Mouse (Mus musculus): ENCODE results near the gene Adck2.

DNA sequence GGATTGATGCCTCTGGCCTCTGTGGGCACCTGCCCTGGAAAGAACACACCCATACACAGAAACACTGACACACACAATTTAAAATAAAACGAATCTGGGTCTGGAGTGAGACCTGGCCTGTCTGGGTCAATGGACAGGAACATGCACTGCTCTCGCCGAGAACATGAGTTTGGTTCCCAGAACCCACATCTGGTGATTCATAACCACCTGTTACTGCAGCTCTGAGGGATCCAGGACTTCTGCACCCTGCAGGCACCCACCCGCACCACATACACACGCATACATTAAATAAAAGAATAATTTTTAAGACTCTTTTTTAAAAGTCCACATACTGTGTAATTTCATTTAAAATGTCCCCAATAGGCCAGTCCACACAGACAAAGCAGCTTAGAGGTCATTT is 36.4 kb upstream of the Adck2 start:
- TF ChIP-seq ZKSCAN1 (IDR thresholded peaks at IDR 0.05; ENCODE audit: borderline replicate concordance, low read depth, low read length) (no peak), CTCF (conservative IDR thresholded peaks at IDR 0.05 in 1 of 2, IDR thresholded peaks at IDR 0.05 in 1 of 2; ENCODE audit: low read depth in 2 of 2, low read length in 2 of 2) (no peak), NRF1 (IDR thresholded peaks at IDR 0.05; ENCODE audit: low read depth, low read length) (no peak), ELF1 (IDR thresholded peaks at IDR 0.05; ENCODE audit: low read depth, low read length) (no peak), HCFC1 (IDR thresholded peaks at IDR 0.05; ENCODE audit: low read depth, low read length) (no peak), MAFK (IDR thresholded peaks at IDR 0.05; ENCODE audit: insufficient replicate concordance, low read length) (no peak), RAD21 (IDR thresholded peaks at IDR 0.05; ENCODE audit: low read depth, low read length) (no peak), ZNF384 (IDR thresholded peaks at IDR 0.05; ENCODE audit: low read depth, low read length) (no peak), UBTF (IDR thresholded peaks at IDR 0.05; ENCODE audit: low read depth, low read length) (no peak), MXI1 (IDR thresholded peaks at IDR 0.05; ENCODE audit: low read depth, low read length) (no peak), TCF12 (IDR thresholded peaks at IDR 0.05; ENCODE audit: low read depth, low read length) (no peak), JUND (conservative IDR thresholded peaks at IDR 0.05; ENCODE audit: low read depth, low read length) (no peak), POLR2AphosphoS2 (IDR thresholded peaks at IDR 0.05; ENCODE audit: low read depth, low read length) (no peak)

Data from CH12.LX (cell line).